Mouse (Mus musculus) heart, embryonic 14.5 days (tissue): ENCODE results near the gene Birc2. TPM values are rescaled to one million over a fixed set of nuclear protein-coding genes. Genes with fewer than 3 reads are reported as not detected.

Experiments
- ATAC-seq: fragments of 200-750 bp; cut with Nextera tagmentation; 2 replicates; pipeline ENCODE4 v1.8.0; 2017; ENCODE audit warnings: low read depth, moderate TSS enrichment; ENCODE audit not compliant: insufficient number of reproducible peaks, insufficient read depth, low FRiP score
- H3K27ac ChIP-seq, 2 experiments: fragments of 200-500 bp in 1 of 2; fragments of 300-500 bp in 1 of 2; sonication (generic) in 1 of 2; replicated peaks in 1 of 2; 2 replicates each; pipeline ENCODE4 v1.5.1; 2012 to 2014; ENCODE audit warnings: low read depth in 2 of 2, low read length in 2 of 2, control low read depth in 1 of 2, mild to moderate bottlenecking in 1 of 2, mixed read lengths in 1 of 2; ENCODE audit not compliant: control insufficient read depth in 1 of 2, insufficient read depth in 1 of 2
- H3K27me3 ChIP-seq: fragments of 300-500 bp; sonication (generic); 2 replicates; pipeline ENCODE4 v1.6.1; 2014; ENCODE audit warnings: mild to moderate bottlenecking, low read length, control low read depth; ENCODE audit not compliant: control insufficient read depth, insufficient read depth
- H3K36me3 ChIP-seq: fragments of 300-500 bp; sonication (generic); 2 replicates; pipeline ENCODE4 v1.6.1; 2014; ENCODE audit warnings: mild to moderate bottlenecking, control low read depth, low read length, mixed read lengths; ENCODE audit not compliant: control insufficient read depth, insufficient read depth
- H3K4me1 ChIP-seq, 2 experiments: fragments of 200-500 bp in 1 of 2; fragments of 300-500 bp in 1 of 2; sonication (generic) in 1 of 2; 2 replicates each; pipeline ENCODE4 v1.6.1; 2012 to 2014; ENCODE audit warnings: low read length in 2 of 2, control low read depth in 1 of 2, mixed read lengths in 1 of 2; ENCODE audit not compliant: control insufficient read depth in 2 of 2, insufficient read depth in 2 of 2
- H3K4me2 ChIP-seq: fragments of 300-500 bp; sonication (generic); 2 replicates; pipeline ENCODE4 v1.6.1; 2014; ENCODE audit warnings: mild to moderate bottlenecking, low read length
- H3K4me3 ChIP-seq, 2 experiments: fragments of 200-500 bp in 1 of 2; fragments of 300-500 bp in 1 of 2; sonication (generic) in 1 of 2; 2 replicates each; pipeline ENCODE4 v1.5.1; 2012 to 2014; ENCODE audit warnings: low read length in 2 of 2, mild to moderate bottlenecking in 2 of 2, control low read depth in 1 of 2, low read depth in 1 of 2, moderate library complexity in 1 of 2; ENCODE audit not compliant: control insufficient read depth in 1 of 2, insufficient read depth in 1 of 2
- H3K9ac ChIP-seq: fragments of 300-500 bp; sonication (generic); 2 replicates; pipeline ENCODE4 v1.6.1; 2014; ENCODE audit warnings: mild to moderate bottlenecking, low read length
- H3K9me3 ChIP-seq: fragments of 300-500 bp; sonication (generic); 2 replicates; pipeline ENCODE4 v1.6.1; 2016; ENCODE audit warnings: low read length, control low read depth; ENCODE audit not compliant: control insufficient read depth
- WGBS: fragments of 180-500 bp; shearing (Covaris S2); extraction: QIAGEN DNeasy Blood & Tissue Kit; methylation state at CpG from one replicate; pipeline ENCODE4 v1.1.7; 2014; 5-methylcytosine and 5-hydroxymethylcytosine counted together
- polyA plus RNA-seq: library from polyadenylated mRNA; unstranded; fragments of >200 nt; fragmentation: Nextera tagmentation; extraction: Ambion mirVana; gene quantifications from 2 replicates; pipeline ENCODE4 v1.2.1, GENCODE M21; 2014

The Birc2 gene
- polyA plus RNA-seq, 1 experiment from 2014 or later = 32.6 TPM

- Histone ChIP-seq H3K4me2 (no peak overlapping the region), H3K4me3 (no peak overlapping the region), H3K9me3 (no peaks in the 10 kb centered on the region), H3K4me1 (peaks cover 7 to 9% of the 10 kb centered on the region in 2 experiments), H3K27ac (no peak overlapping the region), H3K27me3 (no peaks in the 10 kb centered on the region), H3K9ac (no peak overlapping the region), H3K36me3 (peaks cover 38% of the 10 kb centered on the region)
- ATAC-seq = no peak
- WGBS = 76% methylated on average over 5 of the region's 5 CpGs
Observed at GRCm38 (mm10) chr9:7824916-7825315, 11.9 kb downstream of the Birc2 start.

- WGBS = 70% methylated on average over 3 of the region's 3 CpGs
- no peak for ATAC-seq
- peaks cover 58% of the 10 kb centered on the region for H3K36me3 ChIP-seq
- no peak overlapping the region for H3K9ac ChIP-seq
- no peaks in the 10 kb centered on the region for H3K9me3 ChIP-seq
- no peaks in the 10 kb centered on the region for H3K27me3 ChIP-seq
- H3K4me2 ChIP-seq = no peak overlapping the region
- H3K27ac ChIP-seq = no peak overlapping the region
- H3K4me1 ChIP-seq = no peaks in the 10 kb centered on the region
- H3K4me3 ChIP-seq = no peak overlapping the region
Observed at GRCm38 (mm10) chr9:7822758-7823157, 14.1 kb downstream of the Birc2 start.

GRCm38 (mm10) chr9:7805101-7805506, 31.8 kb downstream of the Birc2 start:
- H3K9me3 ChIP-seq = 0 out of 2 replicates have a peak, but pooled peaks cover 3% of the 10 kb centered on the region
- no peaks in the 10 kb centered on the region for H3K27me3 ChIP-seq
- H3K4me2 ChIP-seq = no peak overlapping the region
- H3K36me3 ChIP-seq = no peaks in the 10 kb centered on the region
- no peak overlapping the region for H3K4me3 ChIP-seq
- H3K4me1 ChIP-seq = no peaks in the 10 kb centered on the region
- WGBS = 59% methylated on average over 5 of the region's 5 CpGs
- no peak overlapping the region for H3K9ac ChIP-seq
- no peak for ATAC-seq
- no peak overlapping the region for H3K27ac ChIP-seq

- Histone ChIP-seq H3K9me3 (no peaks in the 10 kb centered on the region), H3K9ac (no peak overlapping the region), H3K4me1 (no peaks in the 10 kb centered on the region), H3K4me3 (no peak overlapping the region), H3K4me2 (no peak overlapping the region), H3K27ac (no peak overlapping the region), H3K27me3 (no peaks in the 10 kb centered on the region), H3K36me3 (peaks cover 13% of the 10 kb centered on the region)
- ATAC-seq = no peak
- 89% methylated on average over 3 of the region's 3 CpGs for WGBS
Observed at GRCm38 (mm10) chr9:7798555-7798954, 38.3 kb downstream of the Birc2 start.

- Histone ChIP-seq H3K9ac (no peak overlapping the region), H3K4me2 (no peak overlapping the region), H3K4me3 (no peak overlapping the region), H3K27ac (no peak overlapping the region), H3K4me1 (no peaks in the 10 kb centered on the region), H3K36me3 (peaks cover 22% of the 10 kb centered on the region), H3K9me3 (no peaks in the 10 kb centered on the region), H3K27me3 (no peaks in the 10 kb centered on the region)
- WGBS = 88% methylated on average over 2 of the region's 2 CpGs
- ATAC-seq = no peak
Observed at GRCm38 (mm10) chr9:7797542-7797941, 39.3 kb downstream of the Birc2 start.

- Histone ChIP-seq H3K27ac (no peak overlapping the region), H3K36me3 (peaks cover 34% of the 10 kb centered on the region), H3K9ac (no peak overlapping the region), H3K4me2 (no peak overlapping the region), H3K4me3 (no peak overlapping the region), H3K27me3 (no peaks in the 10 kb centered on the region), H3K9me3 (no peaks in the 10 kb centered on the region), H3K4me1 (no peaks in the 10 kb centered on the region)
- 77% methylated on average over 6 of the region's 6 CpGs for WGBS
- ATAC-seq = no peak
Observed at GRCm38 (mm10) chr9:7796129-7796864, 40.6 kb downstream of the Birc2 start.

GRCm38 (mm10) chr9:7795581-7795980, 41.3 kb downstream of the Birc2 start:
- Histone ChIP-seq H3K9me3 (no peaks in the 10 kb centered on the region), H3K4me2 (no peak overlapping the region), H3K27ac (no peak overlapping the region), H3K4me3 (no peak overlapping the region), H3K36me3 (peaks cover 41% of the 10 kb centered on the region), H3K9ac (no peak overlapping the region), H3K27me3 (no peaks in the 10 kb centered on the region), H3K4me1 (no peaks in the 10 kb centered on the region)
- no peak for ATAC-seq

GRCm38 (mm10) chr9:7793561-7793960, 43.3 kb downstream of the Birc2 start:
- no peaks in the 10 kb centered on the region for H3K9me3 ChIP-seq
- H3K27me3 ChIP-seq = no peaks in the 10 kb centered on the region
- no peak overlapping the region for H3K27ac ChIP-seq
- H3K36me3 ChIP-seq = peaks cover 48% of the 10 kb centered on the region
- H3K4me3 ChIP-seq = no peak overlapping the region
- no peak overlapping the region for H3K4me2 ChIP-seq
- WGBS = 96% methylated on average over 2 of the region's 2 CpGs
- ATAC-seq = no peak
- no peak overlapping the region for H3K9ac ChIP-seq
- no peaks in the 10 kb centered on the region for H3K4me1 ChIP-seq
